Mouse (Mus musculus): Measurements from ENCODE around the gene Spc24. TPM values are rescaled to one million over a fixed set of nuclear protein-coding genes. Genes with fewer than 3 reads are reported as not detected.

The Spc24 gene
- polyA plus RNA-seq, 1 experiment from 2014 or later = 196 TPM

- Histone ChIP-seq H3K9me3 (no peaks in the 10 kb centered on the region), H3K4me3 (no peak overlapping the region), H3K4me1 (peaks cover 15% of the 10 kb centered on the region; the same call in 1 of the 2 replicates), H3K27me3 (ENCODE audit: poor library complexity, severe bottlenecking) (no peaks in the 10 kb centered on the region), H3K36me3 (replicated peaks) (peaks cover 82% of the 10 kb centered on the region), H3K27ac (peak overlapping the region; percentile 21; the same call in 1 of the 2 replicates)
- 63% methylated on average over 10 of the region's 10 CpGs for WGBS
- no peak for DNase-seq (ENCODE audit: extremely low spot score, low spot score)
Observed at GRCm38 (mm10) chr9:21752252-21752792, 7.8 kb downstream of the Spc24 start.

DNA sequence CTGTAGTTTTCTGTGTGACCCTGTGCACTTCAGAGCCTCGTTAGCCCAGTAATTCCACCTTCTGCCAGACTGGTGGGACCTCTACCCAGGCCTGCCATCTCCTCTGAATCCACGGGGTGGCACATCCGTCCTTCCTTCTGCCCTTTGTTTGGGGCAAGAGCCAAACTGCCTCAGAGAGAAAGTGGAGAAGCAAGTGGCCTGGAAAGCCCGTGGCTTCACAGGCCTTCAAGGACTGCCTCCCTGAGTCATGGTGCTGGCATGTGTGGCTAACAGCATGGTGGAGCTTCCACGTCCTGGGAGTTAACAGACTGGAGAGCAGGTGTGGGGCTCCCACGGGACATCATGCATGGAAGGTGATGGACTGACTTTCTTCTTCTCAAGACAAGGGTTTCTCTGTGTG is 8.8 kb downstream of the Spc24 start:
- H3K27ac ChIP-seq = 0 out of 2 replicates have a peak overlapping the region, but pooled peaks have one; percentile 33
- no peak overlapping the region for H3K4me3 ChIP-seq
- no peaks in the 10 kb centered on the region for H3K27me3 ChIP-seq (ENCODE audit: poor library complexity, severe bottlenecking)
- 86% methylated on average over 6 of the region's 6 CpGs for WGBS
- H3K36me3 ChIP-seq (replicated peaks) = peaks cover 82% of the 10 kb centered on the region
- no peaks in the 10 kb centered on the region for H3K9me3 ChIP-seq
- DNase-seq (ENCODE audit: extremely low spot score, low spot score) = no peak
- H3K4me1 ChIP-seq = peaks cover 12% of the 10 kb centered on the region; the same call in 1 of the 2 replicates

- H3K4me3 ChIP-seq = no peak overlapping the region
- no peak overlapping the region for H3K27ac ChIP-seq
- peaks cover 83% of the 10 kb centered on the region for H3K36me3 ChIP-seq (replicated peaks)
- H3K4me1 ChIP-seq = peaks cover 12% of the 10 kb centered on the region; the same call in 1 of the 2 replicates
- no peak for DNase-seq (ENCODE audit: extremely low spot score, low spot score)
- no peaks in the 10 kb centered on the region for H3K9me3 ChIP-seq
- no peaks in the 10 kb centered on the region for H3K27me3 ChIP-seq (ENCODE audit: poor library complexity, severe bottlenecking)
- WGBS = 73% methylated on average over 3 of the region's 3 CpGs
Observed at GRCm38 (mm10) chr9:21750370-21750769, 9.7 kb downstream of the Spc24 start.

- Histone ChIP-seq H3K4me1 (peaks cover 12% of the 10 kb centered on the region; the same call in 1 of the 2 replicates), H3K4me3 (no peak overlapping the region), H3K36me3 (replicated peaks) (peaks cover 83% of the 10 kb centered on the region), H3K27ac (no peak overlapping the region), H3K27me3 (ENCODE audit: poor library complexity, severe bottlenecking) (no peaks in the 10 kb centered on the region), H3K9me3 (no peaks in the 10 kb centered on the region)
- 93% methylated on average over 6 of the region's 6 CpGs for WGBS
- no peak for DNase-seq (ENCODE audit: extremely low spot score, low spot score)
Observed at GRCm38 (mm10) chr9:21749382-21750118, 10.6 kb downstream of the Spc24 start.

- WGBS = 90% methylated on average over 10 of the region's 10 CpGs
- peaks cover 83% of the 10 kb centered on the region for H3K36me3 ChIP-seq (replicated peaks)
- peaks cover 12% of the 10 kb centered on the region; the same call in 1 of the 2 replicates for H3K4me1 ChIP-seq
- no peak overlapping the region for H3K4me3 ChIP-seq
- no peak overlapping the region for H3K27ac ChIP-seq
- no peaks in the 10 kb centered on the region for H3K27me3 ChIP-seq (ENCODE audit: poor library complexity, severe bottlenecking)
- DNase-seq (ENCODE audit: extremely low spot score, low spot score) = no peak
- H3K9me3 ChIP-seq = no peaks in the 10 kb centered on the region
Observed at GRCm38 (mm10) chr9:21748491-21748890, 11.6 kb downstream of the Spc24 start.

GRCm38 (mm10) chr9:21748033-21748432 is 12.1 kb downstream of the Spc24 start:
- Histone ChIP-seq H3K27me3 (ENCODE audit: poor library complexity, severe bottlenecking) (no peaks in the 10 kb centered on the region), H3K27ac (no peak overlapping the region), H3K9me3 (no peaks in the 10 kb centered on the region), H3K4me1 (peaks cover 11% of the 10 kb centered on the region; the same call in 1 of the 2 replicates), H3K4me3 (no peak overlapping the region), H3K36me3 (replicated peaks) (peaks cover 85% of the 10 kb centered on the region)
- DNase-seq (ENCODE audit: extremely low spot score, low spot score) = no peak
- WGBS = 82% methylated on average over 7 of the region's 7 CpGs

DNA sequence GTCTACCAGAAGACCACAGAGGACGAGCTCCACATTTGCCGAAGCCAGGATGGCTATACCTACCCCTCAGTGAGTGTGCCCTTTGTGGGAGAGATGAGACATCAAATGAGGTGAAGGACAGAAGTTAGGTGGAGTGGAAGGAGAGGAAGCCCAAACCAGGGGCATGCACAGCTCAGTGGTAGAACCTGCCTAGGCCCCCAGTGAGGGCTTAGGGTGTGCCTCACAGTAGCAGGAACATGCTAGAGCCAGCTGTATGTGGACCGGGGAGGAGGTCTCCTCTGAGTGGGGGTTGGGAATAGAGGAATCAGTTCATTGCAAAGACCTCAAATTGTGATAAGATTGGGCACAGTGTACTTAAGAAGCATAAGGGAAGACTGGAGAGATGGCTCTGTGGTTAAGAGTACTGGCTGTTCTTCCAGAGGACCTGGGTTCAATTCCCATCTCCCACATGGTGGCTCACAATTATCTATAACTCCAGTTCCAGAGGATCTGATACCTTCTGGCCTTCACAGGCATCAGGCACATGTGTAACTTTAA is 12.8 kb downstream of the Spc24 start:
- DNase-seq (ENCODE audit: extremely low spot score, low spot score) = no peak
- Histone ChIP-seq H3K27ac (no peak overlapping the region), H3K9me3 (no peaks in the 10 kb centered on the region), H3K36me3 (replicated peaks) (peaks cover 92% of the 10 kb centered on the region), H3K4me3 (no peak overlapping the region), H3K4me1 (peaks cover 4% of the 10 kb centered on the region; the same call in 1 of the 2 replicates), H3K27me3 (ENCODE audit: poor library complexity, severe bottlenecking) (no peaks in the 10 kb centered on the region)
- WGBS = 92% methylated on average over 3 of the region's 3 CpGs

DNA sequence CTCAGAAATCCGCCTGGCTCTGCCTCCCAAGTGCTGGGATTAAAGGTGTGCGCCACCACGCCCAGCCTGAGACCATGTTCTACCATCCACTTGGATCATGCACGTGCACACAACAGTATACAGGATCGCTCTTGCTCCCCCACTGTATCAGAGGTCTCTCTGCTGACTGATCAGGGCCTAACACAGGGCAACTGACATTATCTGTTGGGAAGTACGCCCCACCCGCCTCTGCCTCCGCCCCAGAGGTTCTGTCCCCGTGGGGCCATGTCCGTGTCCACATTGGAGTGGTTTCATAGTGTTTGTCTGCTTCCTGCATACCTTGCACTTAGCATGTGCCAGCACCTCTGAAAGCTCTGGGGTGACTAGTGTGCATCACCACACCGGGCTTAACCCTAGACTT is 18.6 kb downstream of the Spc24 start:
- Histone ChIP-seq H3K27me3 (ENCODE audit: poor library complexity, severe bottlenecking) (no peaks in the 10 kb centered on the region), H3K9me3 (no peaks in the 10 kb centered on the region), H3K4me3 (no peak overlapping the region), H3K36me3 (replicated peaks) (peaks cover 96% of the 10 kb centered on the region), H3K27ac (no peak overlapping the region), H3K4me1 (no peaks in the 10 kb centered on the region)
- 94% methylated on average over 11 of the region's 11 CpGs for WGBS
- no peak for DNase-seq (ENCODE audit: extremely low spot score, low spot score)

- WGBS = 96% methylated on average over 14 of the region's 14 CpGs
- Histone ChIP-seq H3K27ac (no peak overlapping the region), H3K27me3 (ENCODE audit: poor library complexity, severe bottlenecking) (no peaks in the 10 kb centered on the region), H3K4me1 (no peaks in the 10 kb centered on the region), H3K4me3 (no peak overlapping the region), H3K9me3 (no peaks in the 10 kb centered on the region), H3K36me3 (replicated peaks) (peaks cover 96% of the 10 kb centered on the region)
- no peak for DNase-seq (ENCODE audit: extremely low spot score, low spot score)
Observed at GRCm38 (mm10) chr9:21740427-21740826, 19.7 kb downstream of the Spc24 start.

DNA sequence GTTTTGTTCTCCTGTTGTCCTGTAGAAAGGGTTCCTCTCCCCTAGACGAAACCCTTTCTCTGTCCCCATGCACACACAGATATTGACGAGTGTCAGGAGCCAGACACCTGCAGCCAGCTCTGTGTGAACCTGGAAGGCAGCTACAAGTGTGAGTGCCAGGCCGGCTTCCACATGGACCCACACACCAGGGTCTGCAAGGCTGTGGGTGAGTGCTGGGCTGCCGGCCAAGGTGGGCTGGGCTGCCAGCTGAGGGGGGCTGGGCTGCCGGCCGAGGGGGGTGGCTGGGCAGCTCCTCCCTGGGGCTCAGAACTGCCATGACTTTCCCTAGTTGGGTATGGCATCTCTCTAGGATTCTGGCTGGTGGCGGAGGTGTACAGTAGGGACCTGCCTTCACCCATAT is 21.3 kb downstream of the Spc24 start:
- H3K36me3 ChIP-seq (replicated peaks) = peaks cover 96% of the 10 kb centered on the region
- no peak overlapping the region for H3K4me3 ChIP-seq
- no peaks in the 10 kb centered on the region for H3K9me3 ChIP-seq
- H3K4me1 ChIP-seq = no peaks in the 10 kb centered on the region
- H3K27me3 ChIP-seq (ENCODE audit: poor library complexity, severe bottlenecking) = no peaks in the 10 kb centered on the region
- WGBS = 96% methylated on average over 7 of the region's 7 CpGs
- DNase-seq (ENCODE audit: extremely low spot score, low spot score) = no peak
- no peak overlapping the region for H3K27ac ChIP-seq

- H3K27ac ChIP-seq = no peak overlapping the region
- H3K9me3 ChIP-seq = no peaks in the 10 kb centered on the region
- no peak for DNase-seq (ENCODE audit: extremely low spot score, low spot score)
- 93% methylated on average over 10 of the region's 10 CpGs for WGBS
- H3K27me3 ChIP-seq (ENCODE audit: poor library complexity, severe bottlenecking) = no peaks in the 10 kb centered on the region
- H3K4me1 ChIP-seq = no peaks in the 10 kb centered on the region
- H3K36me3 ChIP-seq (replicated peaks) = peaks cover 99% of the 10 kb centered on the region
- H3K4me3 ChIP-seq = no peak overlapping the region
Observed at GRCm38 (mm10) chr9:21737188-21737587, 22.9 kb downstream of the Spc24 start.

DNA sequence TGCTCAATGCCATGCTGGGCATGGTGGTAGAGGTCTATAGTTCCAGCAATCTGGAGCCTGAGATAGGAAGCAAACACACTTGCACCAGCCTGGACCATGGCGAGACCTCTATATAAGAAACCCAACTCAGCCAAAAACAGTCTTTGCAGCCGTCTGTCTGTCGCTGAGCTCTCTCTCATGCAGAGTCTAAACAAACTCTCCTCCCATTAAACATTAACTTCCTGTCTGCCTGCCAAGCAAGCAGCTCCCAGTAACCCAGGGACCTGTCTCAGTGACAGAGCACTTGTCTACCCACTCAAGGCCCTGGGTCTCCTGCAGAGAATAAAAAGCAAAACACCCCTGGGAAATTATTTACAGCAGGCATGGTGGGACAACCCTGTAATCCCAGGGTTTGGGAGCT is 23.5 kb downstream of the Spc24 start:
- no peaks in the 10 kb centered on the region for H3K4me1 ChIP-seq
- H3K9me3 ChIP-seq = no peaks in the 10 kb centered on the region
- no peak overlapping the region for H3K4me3 ChIP-seq
- peaks cover 99% of the 10 kb centered on the region for H3K36me3 ChIP-seq (replicated peaks)
- H3K27ac ChIP-seq = no peak overlapping the region
- no peaks in the 10 kb centered on the region for H3K27me3 ChIP-seq (ENCODE audit: poor library complexity, severe bottlenecking)
- DNase-seq (ENCODE audit: extremely low spot score, low spot score) = no peak
- WGBS = 91% methylated on average over 3 of the region's 3 CpGs

- no peak overlapping the region for H3K27ac ChIP-seq
- no peak for DNase-seq (ENCODE audit: extremely low spot score, low spot score)
- no peaks in the 10 kb centered on the region for H3K4me1 ChIP-seq
- no peaks in the 10 kb centered on the region for H3K27me3 ChIP-seq (ENCODE audit: poor library complexity, severe bottlenecking)
- peaks cover 100% of the 10 kb centered on the region for H3K36me3 ChIP-seq (replicated peaks)
- WGBS = 94% methylated on average over 14 of the region's 14 CpGs
- no peak overlapping the region for H3K4me3 ChIP-seq
- no peaks in the 10 kb centered on the region for H3K9me3 ChIP-seq
Observed at GRCm38 (mm10) chr9:21735126-21735525, 25.0 kb downstream of the Spc24 start.
